Mouse (Mus musculus): Measurements from ENCODE around the gene Cyp2b23. TPM values are rescaled to one million over a fixed set of nuclear protein-coding genes. Genes with fewer than 3 reads are reported as not detected.
"Not testable (repeated sequence)": the region's sequence is repeated elsewhere in the genome, so short reads cannot be mapped to it uniquely, and the experiment has no call there.

Gene Cyp2b23
- total and polyA plus RNA-seq, 2 experiments from 2014 or later = 0.06 TPM; not detected in 1

- H3K27me3 ChIP-seq (ENCODE audit: insufficient read depth, low read length) = no peaks in the 10 kb centered on the region
- no peak overlapping the region for H3K4me2 ChIP-seq (ENCODE audit: low read depth, low read length)
- no peak overlapping the region for H3K27ac ChIP-seq
- H3K4me3 ChIP-seq (ENCODE audit: low read length) = no peak overlapping the region
- no peak for TF ChIP-seq CTCF (IDR thresholded peaks at IDR 0.05; ENCODE audit: low read depth)
- 76% methylated on average over 5 of the region's 5 CpGs for WGBS
- ATAC-seq (no peak), DNase-seq (ENCODE audit: low spot score) (no peak)
- no peaks in the 10 kb centered on the region for H3K36me3 ChIP-seq (ENCODE audit: insufficient read depth, low read length)
- no peaks in the 10 kb centered on the region for H3K4me1 ChIP-seq (ENCODE audit: insufficient read depth, low read length)
- H3K9me3 ChIP-seq (ENCODE audit: low read length) = no peaks in the 10 kb centered on the region; the same call in 1 of the 2 replicates
- no peak overlapping the region for H3K9ac ChIP-seq (replicated peaks; ENCODE audit: low read length)
Observed at GRCm38 (mm10) chr7:26666011-26666410, 20.2 kb downstream of the Cyp2b23 start.

- not testable (repeated sequence) for H3K9ac ChIP-seq (replicated peaks; ENCODE audit: low read length); H3K27me3 ChIP-seq (ENCODE audit: insufficient read depth, low read length); H3K4me1 ChIP-seq (ENCODE audit: insufficient read depth, low read length); H3K36me3 ChIP-seq (ENCODE audit: insufficient read depth, low read length); H3K4me2 ChIP-seq (ENCODE audit: low read depth, low read length); H3K9me3 ChIP-seq (ENCODE audit: low read length); ATAC-seq; H3K27ac ChIP-seq; DNase-seq (ENCODE audit: low spot score); H3K4me3 ChIP-seq (ENCODE audit: low read length)
- 64% methylated on average over 1 of the region's 1 CpGs for WGBS
Observed at GRCm38 (mm10) chr7:26618364-26618763, 67.9 kb downstream of the Cyp2b23 start, which contains the start of gene Vmn1r185. Gene Vmn1r185 (minus strand): TSS chr7:26618464.

Other genes starting within 250 kb of the Cyp2b23 start
- gene Nlrp9a, start 151.4 kb downstream of the Cyp2b23 start, total RNA-seq (2014; rRNA removed) = not detected in 2 replicates
- gene Nlrp9a, start 151.4 kb downstream of the Cyp2b23 start, polyA plus RNA-seq (2015; fragmentation: Nextera tagmentation; extraction: Ambion mirVana) = not detected in 2 replicates
- gene Vmn1r185, start 68.0 kb downstream of the Cyp2b23 start, total RNA-seq (2014; rRNA removed) = not detected in 2 replicates
- not detected in 2 replicates for gene Vmn1r185, start 68.0 kb downstream of the Cyp2b23 start, polyA plus RNA-seq (2015; fragmentation: Nextera tagmentation; extraction: Ambion mirVana)
- gene Cyp2b19, start 70.7 kb upstream of the Cyp2b23 start, total RNA-seq (2014; rRNA removed) = not detected in 2 replicates
- gene Cyp2b19, start 70.7 kb upstream of the Cyp2b23 start, polyA plus RNA-seq (2015; fragmentation: Nextera tagmentation; extraction: Ambion mirVana) = 0.23 and 0.71 TPM in 2 replicates
- gene Cyp2g1, start 122.5 kb upstream of the Cyp2b23 start, total RNA-seq (2014; rRNA removed) = not detected in 2 replicates
- gene Cyp2g1, start 122.5 kb upstream of the Cyp2b23 start, polyA plus RNA-seq (2015; fragmentation: Nextera tagmentation; extraction: Ambion mirVana) = 0.08 TPM in 1 of 2 replicates, not detected in the other
- 0.10 and 2.0 TPM in 2 replicates for gene Cyp2a5, start 148.9 kb upstream of the Cyp2b23 start, total RNA-seq (2014; rRNA removed)
- gene Cyp2a5, start 148.9 kb upstream of the Cyp2b23 start, polyA plus RNA-seq (2015; fragmentation: Nextera tagmentation; extraction: Ambion mirVana) = 0.23 and 0.49 TPM in 2 replicates